Mouse (Mus musculus) v-Abl transformed pro-B cells (cell line): ENCODE data around the gene Pik3c2b.

Source experiments
- in situ Hi-C, 2 experiments: fragments of 400-800 bp; cut with MboI; formaldehyde crosslinking; loops; one replicate each; pipeline ENCODE4 v1.15.1; 2025; ENCODE audit not compliant: unreplicated experiment in 2 of 2

The Pik3c2b gene

DNA sequence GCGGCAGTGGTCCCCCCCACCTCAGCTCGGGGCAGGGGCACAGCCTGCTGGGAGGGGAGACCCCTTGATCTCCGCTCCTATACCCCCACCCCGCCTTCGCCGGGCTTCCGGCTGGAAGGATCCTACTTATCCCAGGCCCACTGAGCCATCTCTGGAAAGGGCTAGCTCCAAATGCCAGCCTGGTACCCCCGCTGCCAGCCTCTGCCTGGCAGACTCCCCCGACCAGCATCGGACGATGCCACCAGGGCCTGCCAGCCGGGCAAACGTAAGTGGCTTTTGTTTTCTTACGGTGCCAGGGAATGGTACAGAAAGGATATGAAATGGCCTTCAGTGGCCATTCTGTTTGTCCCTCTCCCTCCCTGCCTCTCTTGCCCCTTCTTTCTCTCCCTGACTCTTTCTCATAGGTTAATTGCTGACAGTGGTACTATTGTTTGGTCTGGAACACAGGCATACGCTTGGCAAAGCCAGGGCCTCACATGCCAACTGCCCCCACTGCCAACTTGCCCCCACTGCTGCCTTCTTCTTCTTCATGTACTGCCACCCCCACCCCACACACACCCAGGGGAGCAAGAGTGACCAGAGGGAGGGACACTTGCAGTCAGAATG, 23.3 kb downstream of the Pik3c2b start:
- in situ Hi-C loops, result no loop called here

DNA sequence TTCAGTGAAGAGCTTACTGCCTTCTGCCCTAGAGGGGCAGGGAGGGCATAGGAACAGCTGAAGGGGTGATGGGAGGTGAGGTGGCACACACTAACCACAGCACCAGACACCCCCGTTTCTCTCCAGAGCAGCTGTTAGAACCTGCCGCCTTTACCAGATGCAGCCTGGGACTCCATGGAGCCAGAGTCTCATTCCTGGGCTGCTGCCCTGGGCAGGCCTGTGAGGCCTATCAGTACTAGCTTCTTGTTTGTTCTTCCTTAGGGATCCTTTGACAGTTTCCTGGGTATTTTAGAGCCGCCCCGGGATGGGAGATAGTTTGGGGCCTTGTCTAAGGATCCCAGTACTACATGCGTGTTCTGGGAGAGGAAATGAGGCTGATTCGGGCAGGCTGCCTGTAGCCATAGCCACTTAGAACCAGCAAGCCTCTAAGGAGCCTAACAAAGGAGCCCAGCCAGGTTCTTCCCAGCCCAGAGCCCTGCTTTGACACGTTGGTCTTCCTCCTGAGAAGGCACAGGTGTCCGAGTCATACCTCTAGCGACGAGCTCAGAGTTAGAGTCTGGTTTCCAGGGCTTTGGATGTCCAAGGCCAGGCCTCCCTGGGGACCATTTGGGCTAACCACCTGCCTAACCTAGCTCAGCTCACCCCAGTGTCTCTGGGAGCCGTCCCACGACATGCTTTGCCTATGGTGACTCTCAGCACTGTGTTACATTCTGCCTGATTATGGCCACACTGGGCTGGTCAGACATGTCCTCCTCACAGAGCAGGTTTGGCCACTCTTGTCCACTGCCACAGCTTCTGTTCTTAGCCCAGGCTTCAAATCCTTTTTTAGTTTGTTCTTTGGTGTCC, 24.0 kb downstream of the Pik3c2b start:
- in situ Hi-C loops, result no loop called here

- in situ Hi-C loops, result no loop called here
These were observed 24.7 kb downstream of the Pik3c2b start for GRCm38 (mm10) chr1:133070157-133070556.

DNA sequence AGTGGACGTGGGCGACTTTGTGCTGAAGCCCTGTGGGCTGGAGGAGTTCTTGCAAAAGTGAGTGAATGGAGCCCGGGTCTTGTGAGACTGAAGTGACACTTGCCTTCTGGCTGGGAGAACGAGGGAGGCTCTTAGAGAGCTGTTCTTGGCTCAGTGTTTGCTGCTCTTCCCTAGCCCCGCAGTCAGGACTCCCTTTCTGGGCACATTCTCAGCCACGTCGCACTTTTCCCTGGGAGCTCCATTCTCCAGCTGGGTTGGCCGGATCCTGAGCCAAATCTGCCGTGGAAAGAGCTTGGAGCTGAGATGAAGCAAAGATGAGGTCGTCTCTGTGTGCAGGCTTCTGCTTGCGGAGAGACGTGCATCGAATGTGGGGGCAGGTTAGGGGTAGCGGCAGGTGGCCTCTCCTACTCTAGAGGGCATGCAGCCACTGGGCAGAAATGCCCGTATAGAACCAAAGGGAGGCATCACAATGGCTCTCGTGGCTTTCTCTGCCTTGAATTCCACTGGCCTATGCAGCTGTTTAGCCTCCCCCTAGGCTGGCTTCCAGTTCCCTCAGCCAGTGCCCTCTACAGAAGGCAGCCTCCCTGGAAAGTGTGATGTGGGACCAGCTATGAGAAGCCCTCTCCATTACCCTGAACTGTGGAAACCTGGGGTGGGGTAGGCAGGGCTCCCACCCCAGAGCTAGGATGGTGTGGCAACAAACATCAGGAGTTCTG, 26.4 kb downstream of the Pik3c2b start:
- in situ Hi-C loops, result no loop called here

DNA sequence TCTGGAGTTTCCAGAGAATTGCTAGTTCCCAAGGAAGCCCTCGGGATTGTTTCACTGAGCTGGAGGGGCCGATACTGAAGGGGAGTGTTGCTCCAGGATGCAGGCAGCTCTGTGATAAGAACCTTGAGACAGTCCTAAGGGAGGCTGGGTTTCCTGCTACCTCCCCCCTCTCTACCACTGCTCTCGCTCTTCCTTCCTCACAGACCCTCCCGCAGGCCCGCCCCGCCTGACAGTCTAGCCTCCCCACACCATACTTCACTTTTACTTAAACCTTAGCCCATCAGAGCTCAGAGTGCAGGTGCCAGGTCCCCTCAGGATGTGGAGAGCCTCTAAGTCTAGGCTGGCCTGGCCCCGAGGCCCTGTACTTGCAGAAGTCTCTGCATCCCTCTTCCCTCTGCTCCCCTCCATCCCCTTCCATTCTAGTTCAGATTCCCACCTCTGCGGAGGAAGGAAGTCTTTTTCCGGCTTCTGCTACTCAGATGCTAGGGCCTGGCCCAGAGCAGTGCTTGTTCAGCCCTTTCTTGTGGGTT, 27.9 kb downstream of the Pik3c2b start:
- in situ Hi-C loops, result no loop called here

DNA sequence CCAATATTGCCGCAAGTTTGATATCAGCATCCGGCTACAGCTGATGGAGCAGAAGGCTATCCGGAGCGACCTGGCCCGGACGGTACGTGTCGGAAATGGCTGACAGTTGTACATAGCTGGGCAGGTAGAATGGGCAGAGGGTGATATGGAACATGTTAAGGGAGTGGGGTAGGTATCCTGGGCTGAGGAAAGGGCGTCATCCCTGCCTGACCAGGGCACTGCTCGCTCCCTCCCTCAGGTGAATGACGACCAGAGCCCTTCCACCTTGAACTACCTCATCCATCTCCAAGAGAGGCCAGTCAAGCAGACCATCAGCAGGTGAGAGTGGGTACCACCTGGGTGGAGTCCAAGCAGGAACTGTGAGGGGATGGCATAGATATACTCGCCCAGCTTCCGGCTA, 29.1 kb downstream of the Pik3c2b start:
- in situ Hi-C loops, result no loop called here

DNA sequence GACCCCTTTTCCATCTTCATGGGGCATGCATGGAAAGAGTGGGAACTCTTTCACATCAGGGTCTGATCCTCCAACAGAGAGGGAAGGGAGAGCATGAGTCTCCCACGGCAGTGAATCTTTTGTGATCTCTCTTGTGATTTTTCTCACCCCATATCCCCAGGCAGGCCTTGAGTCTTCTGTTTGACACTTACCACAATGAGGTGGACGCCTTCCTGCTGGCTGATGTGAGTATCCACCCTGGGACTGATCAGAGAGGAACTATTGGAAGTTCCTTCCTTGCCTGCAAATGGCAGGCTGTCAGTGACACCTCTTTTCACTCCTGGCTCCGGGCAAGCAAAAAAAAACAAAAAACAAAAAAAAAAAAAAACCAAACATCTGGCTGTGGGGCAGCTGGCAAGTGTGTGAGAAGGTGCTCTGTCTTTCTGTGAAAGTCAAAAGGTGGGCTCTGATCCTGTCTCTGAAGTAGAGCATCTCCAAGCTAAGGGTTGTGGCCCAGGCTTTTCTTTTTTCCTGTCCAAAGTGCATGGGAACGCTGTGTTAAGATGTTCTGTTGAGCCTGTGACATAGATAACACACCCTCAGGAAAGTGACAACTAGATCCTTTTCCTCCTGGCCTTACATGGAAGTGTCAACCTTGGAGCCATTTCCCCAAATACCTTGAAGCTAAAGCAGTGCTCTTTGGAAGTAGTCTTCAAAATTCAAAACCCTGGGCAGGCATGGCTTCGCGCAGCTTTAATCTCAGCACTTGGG, 30.4 kb downstream of the Pik3c2b start:
- in situ Hi-C loops, result no loop called here

DNA sequence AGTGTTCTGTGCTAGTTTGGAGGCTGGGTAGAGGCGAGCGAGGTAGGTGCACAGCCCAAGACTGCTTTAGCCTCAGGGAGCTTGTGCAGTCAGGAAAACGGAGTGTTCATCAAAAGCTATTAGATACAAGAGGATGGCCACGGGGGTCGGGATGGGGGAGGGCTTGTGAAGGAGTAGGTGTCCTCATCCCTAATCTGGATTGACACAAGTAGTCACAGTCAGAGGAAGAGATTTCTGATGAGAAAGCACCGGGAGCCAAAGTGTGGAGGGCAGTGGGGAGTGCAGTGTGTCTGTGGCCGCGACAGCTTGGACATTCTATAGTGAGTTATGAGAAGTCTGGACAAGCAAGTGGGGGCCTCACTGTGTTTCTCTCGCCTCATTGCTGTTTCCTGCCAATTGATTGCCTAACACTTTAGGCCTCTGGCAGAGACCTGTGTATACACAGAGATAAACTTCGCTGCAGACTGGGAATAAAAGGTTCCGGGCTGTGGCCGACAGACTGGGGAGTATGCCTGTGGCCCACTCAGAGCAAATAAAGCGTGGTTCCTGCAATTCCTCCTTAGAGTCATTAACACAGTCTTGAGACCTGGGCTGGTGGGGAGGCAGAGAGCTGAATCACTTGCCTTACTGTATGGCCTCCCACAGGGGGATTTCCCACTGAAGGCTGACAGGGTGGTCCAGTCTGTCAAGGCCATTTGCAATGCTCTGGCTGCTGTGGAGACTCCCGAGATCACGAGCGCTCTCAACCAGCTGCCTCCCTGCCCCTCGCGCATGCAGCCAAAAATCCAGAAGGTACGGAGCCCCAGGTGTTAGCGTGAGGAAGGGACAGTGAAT, 31.4 kb downstream of the Pik3c2b start:
- in situ Hi-C loops, result no loop called here

GRCm38 (mm10) chr1:133077606-133078337, 32.3 kb downstream of the Pik3c2b start:
- in situ Hi-C loops, result no loop called here

DNA sequence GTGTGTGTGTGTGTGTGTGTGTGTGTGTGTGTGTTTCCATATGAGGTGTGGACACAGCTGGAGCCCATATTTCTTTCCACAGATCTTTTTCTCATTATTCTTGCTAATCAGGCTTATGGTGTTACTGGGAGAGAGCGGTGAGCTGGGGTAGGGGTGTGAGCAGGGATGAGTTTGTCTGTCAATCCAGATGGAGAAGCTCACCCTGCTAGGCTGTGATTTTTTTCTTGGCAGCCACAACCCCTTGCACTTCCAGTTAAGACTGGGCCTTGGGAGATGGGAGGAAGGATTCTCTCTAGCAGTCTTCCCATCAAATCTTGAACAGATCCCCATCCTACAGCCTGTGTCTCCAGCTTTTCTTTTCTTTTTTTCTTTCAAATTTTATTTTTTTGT, 32.9 kb downstream of the Pik3c2b start:
- in situ Hi-C loops, result no loop called here

DNA sequence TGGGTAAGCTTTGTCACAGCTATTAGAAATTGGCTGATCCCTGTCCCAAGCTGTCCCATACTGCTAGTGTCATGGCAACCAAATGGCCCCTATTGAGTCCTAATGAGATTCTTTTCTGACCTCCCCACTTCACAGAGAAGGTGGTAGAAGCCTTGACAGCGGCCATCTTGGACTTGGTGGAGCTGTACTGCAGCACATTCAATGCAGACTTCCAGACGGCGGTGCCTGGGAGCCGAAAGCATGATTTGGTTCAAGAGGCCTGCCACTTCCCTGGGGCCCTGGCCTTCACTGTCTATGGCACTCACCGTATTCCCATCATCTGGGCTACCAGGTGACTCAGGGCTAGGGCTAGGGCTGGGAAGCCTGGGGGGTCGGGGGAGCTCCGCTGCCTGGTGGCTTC, 34.0 kb downstream of the Pik3c2b start:
- in situ Hi-C loops, result no loop called here

DNA sequence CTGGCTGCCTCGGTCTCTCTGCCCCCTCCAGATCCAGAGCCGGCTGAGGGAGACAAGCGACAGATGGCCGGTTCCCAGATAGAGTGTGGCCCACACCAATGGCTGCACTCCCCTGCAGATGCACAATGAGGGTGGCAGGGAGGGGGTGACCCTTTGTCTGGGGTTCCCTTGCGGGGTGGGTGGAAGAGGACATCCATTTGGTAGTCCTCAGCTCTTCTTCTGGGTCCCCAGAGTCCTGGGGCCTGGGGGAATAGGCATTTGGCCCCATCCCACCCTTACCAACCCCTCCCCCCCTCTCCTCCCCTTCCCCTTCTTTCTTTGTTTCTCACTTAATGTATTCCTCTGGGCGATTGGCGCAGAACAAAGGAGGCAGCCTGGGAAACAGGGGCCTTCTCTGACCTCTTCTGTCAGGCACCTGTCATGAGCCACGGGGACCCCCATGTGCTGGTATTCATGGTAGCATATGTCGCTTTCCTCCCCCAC, 34.7 kb downstream of the Pik3c2b start:
- in situ Hi-C loops, result no loop called here

DNA sequence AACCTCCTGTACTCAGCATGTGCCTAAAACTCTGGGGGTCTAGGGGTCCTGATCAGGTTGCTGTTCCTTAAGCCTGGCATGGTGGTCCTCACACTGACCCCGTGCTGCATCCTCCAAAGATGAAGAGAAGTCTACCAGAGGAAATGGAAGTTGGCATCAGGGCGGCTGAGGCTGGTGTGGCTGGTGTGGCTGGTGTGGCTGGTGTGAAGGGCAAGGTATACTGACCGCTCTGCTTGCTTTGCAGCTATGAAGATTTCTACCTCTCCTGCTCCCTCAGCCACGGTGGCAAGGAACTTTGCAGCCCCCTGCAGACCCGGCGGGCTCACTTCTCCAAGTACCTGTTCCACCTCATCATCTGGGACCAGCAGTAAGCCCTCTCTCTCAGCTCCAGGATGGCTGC, 35.2 kb downstream of the Pik3c2b start:
- in situ Hi-C loops, result no loop called here

DNA sequence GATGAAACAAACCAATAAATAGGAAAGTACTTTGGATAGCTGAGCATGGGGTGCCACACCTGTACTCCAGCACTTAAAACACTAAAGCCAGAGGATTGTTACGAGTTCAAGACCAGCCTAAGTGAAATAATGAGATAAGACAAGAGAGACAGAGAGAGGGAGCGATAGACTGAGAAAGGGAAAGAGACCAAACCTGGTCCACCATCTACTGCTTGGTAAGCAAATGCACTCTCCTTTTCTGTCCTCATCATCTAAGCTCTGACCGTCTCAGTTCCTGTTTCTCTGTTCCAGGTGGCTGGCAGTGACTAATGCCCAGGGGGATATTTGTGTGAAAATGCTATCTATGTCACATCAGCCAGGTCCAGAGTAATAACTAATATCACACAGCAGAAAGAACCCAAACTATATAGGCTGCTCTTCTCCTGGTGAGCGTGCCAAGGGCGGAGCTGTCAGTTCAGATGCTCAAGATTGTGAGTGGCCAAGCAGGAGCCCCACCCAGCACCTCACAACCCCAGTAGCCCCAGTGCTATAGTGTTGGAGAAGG, 37.6 kb downstream of the Pik3c2b start:
- in situ Hi-C loops, result no loop called here

- in situ Hi-C loops, result no loop called here
These were observed 38.6 kb downstream of the Pik3c2b start for GRCm38 (mm10) chr1:133083942-133084625.

- in situ Hi-C loops, result loop anchor here (5.0 kb wide), 2 partner anchors 42 to 43 kb away; no protein-coding TSS in a partner anchor
These were observed 39.4 kb downstream of the Pik3c2b start for GRCm38 (mm10) chr1:133084708-133085416.

- in situ Hi-C loops, result loop anchor here (5.0 kb wide), 2 partner anchors 42 to 43 kb away; no protein-coding TSS in a partner anchor
These were observed 39.9 kb downstream of the Pik3c2b start for GRCm38 (mm10) chr1:133085417-133085742.
